Mouse (Mus musculus): ENCODE results near the gene Dennd4a. TPM values are rescaled to one million over a fixed set of nuclear protein-coding genes. Genes with fewer than 3 reads are reported as not detected.

The Dennd4a gene
- polyA plus RNA-seq, 1 experiment from 2014 or later: 10.3 TPM

DNA sequence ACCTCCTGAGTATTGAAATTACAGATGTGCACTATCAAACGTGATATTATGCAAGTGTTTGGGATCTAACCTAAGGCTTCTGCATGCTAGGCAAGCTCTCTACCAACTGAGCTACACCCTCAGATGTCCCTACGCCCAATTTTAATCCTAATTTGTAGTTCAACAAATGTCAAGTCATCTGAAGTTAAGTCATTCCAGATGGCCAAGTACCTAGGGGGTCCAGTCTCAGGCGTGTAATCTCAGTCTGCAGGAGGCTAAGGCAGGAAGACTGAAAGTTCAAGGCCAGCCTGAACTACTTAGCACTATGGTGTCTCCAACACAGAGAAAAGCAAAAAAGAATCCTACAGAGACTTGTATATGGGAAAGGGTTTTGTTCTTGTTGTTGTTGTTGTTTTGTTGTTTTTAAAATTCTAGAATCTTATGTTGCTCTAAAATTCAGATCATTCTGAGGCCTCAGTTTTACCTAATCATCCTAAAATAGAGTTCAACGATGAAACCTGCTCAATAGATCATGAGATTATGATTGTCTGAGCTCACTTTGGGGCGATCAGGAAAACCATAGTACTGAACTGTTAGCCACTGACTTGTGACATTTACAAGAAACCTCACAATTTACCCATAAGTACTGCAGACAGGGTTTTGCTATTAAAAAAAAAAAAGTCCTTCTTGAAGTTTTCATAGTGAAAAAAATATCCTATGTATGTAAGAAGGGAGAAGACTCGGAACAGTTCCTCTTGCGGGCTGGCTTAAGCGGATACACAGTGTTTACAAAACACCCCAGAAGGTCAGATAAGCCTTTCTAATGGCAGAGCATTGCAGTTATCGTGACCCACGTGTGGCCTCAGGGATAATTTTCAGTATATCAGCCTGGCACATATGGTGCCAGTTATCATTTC, 18.5 kb upstream of the Dennd4a start:
- Histone ChIP-seq H3K9me3 (replicated peaks) (no peaks in the 10 kb centered on the region), H3K27ac (no peak overlapping the region), H3K4me2 (replicated peaks) (no peak overlapping the region), H3K4me3 (no peak overlapping the region), H3K36me3 (no peaks in the 10 kb centered on the region), H3K4me1 (no peaks in the 10 kb centered on the region), H3K27me3 (no peaks in the 10 kb centered on the region), H3K9ac (no peak overlapping the region)
- ATAC-seq (ENCODE audit: low FRiP score): no peak
- WGBS: 81% methylated on average over 10 of the region's 10 CpGs

GRCm38 (mm10) chr9:64793275-64793590, 17.9 kb upstream of the Dennd4a start:
- H3K36me3 ChIP-seq: no peaks in the 10 kb centered on the region
- H3K9ac ChIP-seq: no peak overlapping the region
- ATAC-seq (ENCODE audit: low FRiP score): no peak
- no peaks in the 10 kb centered on the region for H3K4me1 ChIP-seq
- no peak overlapping the region for H3K4me3 ChIP-seq
- no peak overlapping the region for H3K4me2 ChIP-seq (replicated peaks)
- no peaks in the 10 kb centered on the region for H3K27me3 ChIP-seq
- H3K27ac ChIP-seq: no peak overlapping the region
- H3K9me3 ChIP-seq (replicated peaks): no peaks in the 10 kb centered on the region

DNA sequence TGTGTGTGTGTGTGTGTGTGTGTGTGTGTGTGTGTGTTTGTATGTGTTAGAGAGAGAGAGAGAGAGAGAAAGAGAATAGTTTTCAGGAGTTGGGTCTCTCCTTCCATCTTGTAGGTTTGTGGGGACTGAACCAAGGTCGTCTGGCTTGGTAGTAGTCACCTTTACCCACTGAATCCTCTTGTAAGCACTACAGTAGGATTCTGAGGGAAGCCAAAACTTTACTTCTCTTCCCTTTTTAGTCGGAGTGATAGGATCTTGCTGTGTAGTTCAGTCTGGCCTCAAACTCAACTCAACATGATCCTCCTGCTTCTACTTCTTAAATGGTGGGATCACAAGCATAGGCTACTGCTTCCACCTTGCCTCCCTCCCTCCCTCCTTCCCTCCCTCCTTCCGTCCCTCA, 17.3 kb upstream of the Dennd4a start:
- H3K36me3 ChIP-seq: no peaks in the 10 kb centered on the region
- no peak for ATAC-seq (ENCODE audit: low FRiP score)
- no peak overlapping the region for H3K27ac ChIP-seq
- H3K4me2 ChIP-seq (replicated peaks): no peak overlapping the region
- H3K9ac ChIP-seq: no peak overlapping the region
- WGBS: 77% methylated on average over 3 of the region's 3 CpGs
- no peaks in the 10 kb centered on the region for H3K4me1 ChIP-seq
- no peaks in the 10 kb centered on the region for H3K9me3 ChIP-seq (replicated peaks)
- no peaks in the 10 kb centered on the region for H3K27me3 ChIP-seq
- no peak overlapping the region for H3K4me3 ChIP-seq

DNA sequence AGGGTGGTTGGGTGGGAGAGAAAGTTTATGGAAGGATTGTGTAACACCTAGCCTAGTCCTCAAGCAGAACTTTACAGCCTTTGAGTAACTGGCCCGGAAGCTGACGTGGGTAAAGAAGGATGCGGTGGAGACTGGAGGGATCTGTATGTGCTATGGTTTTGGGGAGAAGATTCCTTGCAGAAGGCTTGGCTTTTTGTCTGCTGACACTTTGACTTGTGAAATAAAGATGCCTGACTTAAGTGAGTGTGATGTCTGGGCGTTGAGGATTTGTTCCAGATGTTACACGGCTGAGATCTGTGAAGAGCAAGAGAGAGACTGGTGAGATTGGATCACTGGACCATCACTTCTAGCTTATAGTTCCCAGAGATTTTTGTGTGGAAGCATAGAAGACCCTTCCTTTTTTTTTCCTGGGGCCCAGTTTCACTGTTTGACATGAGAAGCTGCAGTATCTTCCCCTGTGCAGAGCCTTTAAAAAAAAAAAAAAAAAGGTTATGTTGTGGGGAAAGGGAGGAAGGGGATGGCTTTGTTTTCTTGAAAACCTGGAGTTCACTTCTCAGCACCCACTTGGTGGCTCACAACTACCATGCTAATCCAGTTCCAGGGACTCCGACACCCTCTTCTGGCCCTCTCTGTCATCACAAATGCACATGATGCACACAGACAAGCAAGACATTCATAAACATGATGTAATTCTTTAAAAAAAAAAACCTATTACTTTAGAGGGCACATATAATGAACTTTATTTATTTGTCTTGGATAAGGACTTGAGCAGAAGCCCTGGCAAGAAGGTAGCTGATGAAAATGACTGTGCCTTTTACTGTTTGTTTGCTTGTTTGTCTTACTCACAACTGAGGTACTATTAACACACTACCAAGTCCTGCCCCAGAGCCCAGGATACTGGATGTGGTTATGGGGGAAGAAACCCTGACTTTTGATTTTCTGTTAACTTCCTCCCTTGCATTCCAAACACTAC, 16.4 kb upstream of the Dennd4a start:
- H3K27ac ChIP-seq: no peak overlapping the region
- H3K4me3 ChIP-seq: no peak overlapping the region
- H3K36me3 ChIP-seq: no peaks in the 10 kb centered on the region
- no peaks in the 10 kb centered on the region for H3K9me3 ChIP-seq (replicated peaks)
- WGBS: 86% methylated on average over 6 of the region's 6 CpGs
- H3K9ac ChIP-seq: no peak overlapping the region
- H3K4me2 ChIP-seq (replicated peaks): no peak overlapping the region
- no peaks in the 10 kb centered on the region for H3K4me1 ChIP-seq
- no peak for ATAC-seq (ENCODE audit: low FRiP score)
- no peaks in the 10 kb centered on the region for H3K27me3 ChIP-seq

DNA sequence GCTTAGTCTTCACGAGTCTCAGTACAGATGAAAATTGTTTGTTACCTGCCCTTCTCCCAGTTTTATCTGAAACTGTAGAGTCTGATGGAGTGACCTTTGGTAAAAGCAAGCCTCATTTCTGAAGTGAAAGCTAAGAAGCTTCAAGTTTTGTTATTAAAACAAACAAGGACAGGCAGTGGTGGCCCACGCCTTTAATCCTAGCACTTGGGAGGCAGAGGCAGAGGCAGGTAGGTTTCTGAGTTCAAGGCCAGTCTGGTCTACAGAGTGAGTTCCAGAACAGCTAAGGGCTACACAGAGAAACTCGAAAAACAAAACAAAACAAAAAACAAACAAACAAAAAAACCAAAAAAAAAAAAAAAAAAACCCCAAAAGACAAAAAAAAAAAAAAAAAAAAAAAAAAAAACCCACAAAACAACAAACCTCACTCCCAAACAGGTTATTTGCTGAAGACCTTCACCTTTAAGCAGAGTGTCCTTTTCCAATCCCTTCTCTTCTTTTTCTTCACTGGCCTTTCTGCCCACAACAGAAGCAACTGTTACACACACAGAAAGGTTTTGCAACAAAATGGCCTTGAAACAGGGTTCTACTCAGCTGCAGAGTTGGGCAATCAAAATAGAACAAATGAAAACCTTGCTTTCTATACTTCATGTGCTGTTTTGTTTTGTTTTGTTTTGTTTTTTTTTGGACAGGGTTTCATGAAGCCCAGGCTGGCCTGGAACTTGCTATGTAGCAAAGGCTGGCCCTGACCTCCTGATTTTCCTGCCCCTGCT, 15.1 kb upstream of the Dennd4a start:
- no peak for ATAC-seq (ENCODE audit: low FRiP score)
- Histone ChIP-seq H3K4me1 (no peaks in the 10 kb centered on the region), H3K27me3 (no peaks in the 10 kb centered on the region), H3K9me3 (replicated peaks) (no peaks in the 10 kb centered on the region), H3K27ac (no peak overlapping the region), H3K9ac (no peak overlapping the region), H3K4me2 (replicated peaks) (no peak overlapping the region), H3K4me3 (no peak overlapping the region), H3K36me3 (no peaks in the 10 kb centered on the region)
- WGBS: 76% methylated on average over 3 of the region's 3 CpGs

- ATAC-seq (ENCODE audit: low FRiP score): no peak
These were observed 13.7 kb upstream of the Dennd4a start for GRCm38 (mm10) chr9:64797392-64797791.

GRCm38 (mm10) chr9:64798099-64798498, 13.0 kb upstream of the Dennd4a start:
- no peak overlapping the region for H3K9ac ChIP-seq
- H3K36me3 ChIP-seq: no peaks in the 10 kb centered on the region
- H3K27ac ChIP-seq: no peak overlapping the region
- H3K4me1 ChIP-seq: no peaks in the 10 kb centered on the region
- no peaks in the 10 kb centered on the region for H3K27me3 ChIP-seq
- H3K9me3 ChIP-seq (replicated peaks): no peaks in the 10 kb centered on the region
- no peak for ATAC-seq (ENCODE audit: low FRiP score)
- H3K4me3 ChIP-seq: no peak overlapping the region
- H3K4me2 ChIP-seq (replicated peaks): no peak overlapping the region

More at GRCm38 (mm10) chr9:64797392-64797791, 13.7 kb upstream of the Dennd4a start:
- H3K9ac ChIP-seq: no peak overlapping the region
- no peaks in the 10 kb centered on the region for H3K36me3 ChIP-seq
- no peaks in the 10 kb centered on the region for H3K9me3 ChIP-seq (replicated peaks)
- H3K4me2 ChIP-seq (replicated peaks): no peak overlapping the region
- 92% methylated on average over 4 of the region's 4 CpGs for WGBS
- no peak overlapping the region for H3K4me3 ChIP-seq
- H3K4me1 ChIP-seq: no peaks in the 10 kb centered on the region
- no peaks in the 10 kb centered on the region for H3K27me3 ChIP-seq
- H3K27ac ChIP-seq: no peak overlapping the region

DNA sequence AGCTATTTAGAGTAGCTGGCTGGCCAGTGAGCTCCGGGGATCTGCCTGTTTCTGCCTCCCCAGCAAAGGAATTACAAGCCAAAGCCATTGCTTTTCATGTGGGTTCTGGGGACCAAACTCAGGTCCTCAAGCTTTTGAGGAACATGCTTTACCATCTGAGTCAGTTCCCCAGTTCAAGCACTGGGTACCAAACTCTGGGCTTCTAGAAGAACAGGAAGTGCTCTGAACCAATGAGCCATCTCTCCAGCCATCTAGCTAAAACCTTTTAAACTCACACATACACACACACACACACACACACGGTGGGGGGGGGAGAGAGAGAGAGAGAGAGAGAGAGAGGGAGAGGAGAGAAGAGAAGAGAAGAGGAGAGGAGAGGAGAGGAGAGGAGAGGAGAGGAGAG, 12.3 kb upstream of the Dennd4a start:
- Histone ChIP-seq H3K4me2 (replicated peaks) (no peak overlapping the region), H3K4me1 (no peaks in the 10 kb centered on the region), H3K9ac (no peak overlapping the region), H3K4me3 (no peak overlapping the region), H3K27ac (no peak overlapping the region), H3K9me3 (replicated peaks) (no peaks in the 10 kb centered on the region), H3K27me3 (no peaks in the 10 kb centered on the region), H3K36me3 (no peaks in the 10 kb centered on the region)
- no peak for ATAC-seq (ENCODE audit: low FRiP score)
- WGBS: 84% methylated on average over 2 of the region's 2 CpGs

GRCm38 (mm10) chr9:64799504-64799903, 11.6 kb upstream of the Dennd4a start:
- no peak overlapping the region for H3K4me2 ChIP-seq (replicated peaks)
- no peaks in the 10 kb centered on the region for H3K36me3 ChIP-seq
- H3K4me1 ChIP-seq: no peaks in the 10 kb centered on the region
- H3K4me3 ChIP-seq: no peak overlapping the region
- H3K9me3 ChIP-seq (replicated peaks): no peaks in the 10 kb centered on the region
- ATAC-seq (ENCODE audit: low FRiP score): no peak
- no peak overlapping the region for H3K9ac ChIP-seq
- H3K27me3 ChIP-seq: no peaks in the 10 kb centered on the region
- no peak overlapping the region for H3K27ac ChIP-seq
- WGBS: 90% methylated on average over 5 of the region's 5 CpGs

- no peak overlapping the region for H3K27ac ChIP-seq
- H3K36me3 ChIP-seq: no peaks in the 10 kb centered on the region
- H3K4me3 ChIP-seq: no peak overlapping the region
- no peaks in the 10 kb centered on the region for H3K9me3 ChIP-seq (replicated peaks)
- no peak overlapping the region for H3K4me2 ChIP-seq (replicated peaks)
- no peak overlapping the region for H3K9ac ChIP-seq
- 82% methylated on average over 5 of the region's 5 CpGs for WGBS
- no peaks in the 10 kb centered on the region for H3K27me3 ChIP-seq
- no peaks in the 10 kb centered on the region for H3K4me1 ChIP-seq
- ATAC-seq (ENCODE audit: low FRiP score): no peak
These were observed 8.6 kb upstream of the Dennd4a start for GRCm38 (mm10) chr9:64802561-64802960.

DNA sequence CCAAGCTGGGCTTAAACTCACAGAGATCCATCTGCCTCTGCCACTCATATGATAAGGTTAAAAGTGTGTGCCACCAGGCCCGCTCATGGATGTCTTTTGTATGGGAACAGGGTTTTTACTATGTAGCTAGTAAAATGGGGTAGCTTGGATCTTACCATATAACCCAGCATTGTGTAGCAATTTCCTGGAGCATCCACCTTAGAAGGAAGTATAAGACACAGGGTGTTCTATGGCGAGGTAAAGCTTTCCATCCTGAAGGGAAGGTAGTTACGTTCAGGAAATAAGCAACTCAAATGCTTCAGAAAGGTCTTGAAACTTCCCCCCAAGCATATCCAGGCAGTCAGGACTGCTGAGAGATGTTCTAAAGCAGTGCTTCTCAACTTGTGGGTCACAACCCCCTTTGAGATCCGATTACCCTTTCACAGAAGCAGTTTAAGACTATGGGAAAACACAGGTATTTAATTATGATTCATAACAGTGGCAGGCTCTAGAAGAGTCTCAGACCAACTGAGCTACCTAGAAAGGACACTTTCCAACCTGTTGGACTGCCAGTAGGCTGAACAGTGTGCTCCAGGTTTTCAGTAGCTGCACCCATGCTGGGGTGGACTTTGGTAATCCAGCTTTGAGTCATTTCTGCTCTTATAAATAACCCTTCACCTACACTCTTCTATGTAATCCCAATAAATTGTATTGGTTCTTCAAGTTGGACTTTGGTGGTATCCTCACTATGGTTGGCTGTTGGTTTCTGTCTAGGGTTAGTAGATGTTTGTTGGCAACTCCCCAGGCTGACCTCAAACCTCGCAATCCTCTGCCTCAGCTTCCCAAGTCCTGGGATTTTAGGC, 7.5 kb upstream of the Dennd4a start:
- H3K36me3 ChIP-seq: no peaks in the 10 kb centered on the region
- no peak overlapping the region for H3K4me3 ChIP-seq
- no peaks in the 10 kb centered on the region for H3K9me3 ChIP-seq (replicated peaks)
- 83% methylated on average over 5 of the region's 5 CpGs for WGBS
- ATAC-seq (ENCODE audit: low FRiP score): no peak
- no peaks in the 10 kb centered on the region for H3K4me1 ChIP-seq
- no peak overlapping the region for H3K9ac ChIP-seq
- no peaks in the 10 kb centered on the region for H3K27me3 ChIP-seq
- no peak overlapping the region for H3K27ac ChIP-seq
- H3K4me2 ChIP-seq (replicated peaks): no peak overlapping the region

Data from hindbrain, embryonic 12.5 days (tissue).